Mouse (Mus musculus): Measurements from ENCODE around the gene Hace1.

The Hace1 gene

DNA sequence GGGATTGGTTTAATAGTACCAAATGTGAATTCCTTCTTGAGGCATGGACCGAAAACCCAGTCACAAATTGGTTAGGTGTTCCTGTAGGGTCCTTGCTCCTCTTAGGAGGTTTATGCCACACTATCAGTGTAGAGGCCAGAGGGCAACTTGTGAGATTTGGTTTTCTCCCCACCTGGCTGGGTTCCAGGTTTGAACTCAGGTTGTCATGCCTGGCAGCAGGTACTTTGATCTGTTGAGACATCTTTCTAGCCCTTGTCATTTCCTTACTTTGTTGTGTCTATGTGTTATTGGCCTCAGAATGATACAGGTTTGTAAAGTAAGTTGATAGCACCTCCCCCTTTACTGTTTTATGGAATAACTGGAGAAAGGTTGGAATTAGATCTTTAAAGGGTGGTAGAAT is 117.9 kb downstream of the Hace1 start:
- DNase-seq (ENCODE audit: inconsistent age in 2 of 2, low spot score in 1 of 2) = no peak

GRCm38 (mm10) chr10:45698930-45699329 is 121.3 kb downstream of the Hace1 start:
- no peak for DNase-seq (ENCODE audit: inconsistent age in 2 of 2, low spot score in 1 of 2)

DNA sequence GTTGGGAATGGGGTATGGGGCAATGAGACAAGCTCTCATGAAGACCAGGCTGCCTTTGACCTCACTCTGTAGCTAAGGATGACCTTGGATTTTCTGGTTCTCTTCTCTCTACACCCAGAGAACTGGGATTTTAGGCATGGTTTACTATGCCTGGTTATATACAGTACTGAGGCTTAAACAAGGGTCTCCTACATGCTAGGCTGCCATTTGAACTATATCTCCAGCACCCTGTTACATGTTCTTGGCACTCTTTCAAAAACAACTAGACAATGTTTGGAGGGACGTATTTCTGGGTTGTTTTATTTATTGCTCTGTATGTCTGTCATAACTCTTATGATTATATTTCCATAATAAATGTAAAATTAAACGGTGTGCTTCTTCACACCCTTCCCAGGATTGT is 129.2 kb downstream of the Hace1 start:
- DNase-seq (ENCODE audit: inconsistent age in 2 of 2, low spot score in 1 of 2) = no peak

DNA sequence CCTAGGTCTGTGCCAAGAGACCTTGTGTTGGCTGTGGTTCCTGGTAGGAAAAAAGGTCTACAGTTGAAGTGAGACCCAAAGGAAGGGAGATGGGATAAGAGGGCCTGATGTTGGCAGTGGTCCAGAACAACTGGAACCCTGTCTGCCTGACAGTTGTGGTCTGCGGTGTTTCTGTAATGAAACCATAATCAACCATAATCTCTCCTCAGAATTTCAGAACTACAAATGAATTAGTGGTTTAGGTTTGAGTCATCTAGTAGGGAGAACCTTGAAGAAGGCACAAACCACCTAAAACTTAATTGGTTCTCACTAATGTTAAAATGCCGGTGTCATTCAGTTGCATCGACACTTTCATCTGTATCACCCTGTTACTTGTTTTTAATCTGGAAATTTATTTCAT is 133.2 kb downstream of the Hace1 start:
- no peak for DNase-seq (ENCODE audit: inconsistent age in 2 of 2, low spot score in 1 of 2)

- DNase-seq (ENCODE audit: inconsistent age in 2 of 2, low spot score in 1 of 2) = no peak
Observed at GRCm38 (mm10) chr10:45711348-45711747, 133.7 kb downstream of the Hace1 start.
